Mouse (Mus musculus): Measurements from ENCODE around the gene Sec22c. TPM values are rescaled to one million over a fixed set of nuclear protein-coding genes. Genes with fewer than 3 reads are reported as not detected.
A peak's percentile ranks its signal among the peaks of the same experiment; 100 is the strongest.

Gene Sec22c
- total RNA-seq, 2 experiments from 2014 or later: 32.5 to 33.0 TPM

GRCm38 (mm10) chr9:121666957-121667630 is 38.2 kb downstream of the Sec22c start:
- peak; percentile 61 for DNase-seq (ENCODE audit: extremely low spot score in 1 of 2, low spot score in 2 of 2)
- intact Hi-C loops (cut with DNase I): loop anchor here (5.0 kb wide), 1 partner anchor 190 kb away; no protein-coding TSS in a partner anchor

GRCm38 (mm10) chr9:121664104-121664503 is 41.2 kb downstream of the Sec22c start:
- peak in 1 of 2 experiments; percentile 68 for DNase-seq (ENCODE audit: extremely low spot score in 1 of 2, low spot score in 2 of 2)
- intact Hi-C loops (cut with DNase I): no loop called here

- intact Hi-C loops (cut with DNase I): loop anchor here (2.0 kb wide), 1 partner anchor 21 kb away; the partner anchor contains the start of genes Lyzl4 and Vipr1
- DNase-seq (ENCODE audit: extremely low spot score in 1 of 2, low spot score in 2 of 2): peak in 1 of 2 experiments; percentile 42
These were observed 41.8 kb downstream of the Sec22c start for GRCm38 (mm10) chr9:121663467-121663866.

GRCm38 (mm10) chr9:121659791-121660190 is 45.5 kb downstream of the Sec22c start:
- intact Hi-C loops (cut with DNase I): no loop called here
- DNase-seq (ENCODE audit: extremely low spot score in 1 of 2, low spot score in 2 of 2): no peak

GRCm38 (mm10) chr9:121658248-121658647 is 47.0 kb downstream of the Sec22c start:
- DNase-seq (ENCODE audit: extremely low spot score in 1 of 2, low spot score in 2 of 2): no peak
- intact Hi-C loops (cut with DNase I): no loop called here

- DNase-seq (ENCODE audit: extremely low spot score in 1 of 2, low spot score in 2 of 2): no peak
- intact Hi-C loops (cut with DNase I): no loop called here
These were observed 48.1 kb downstream of the Sec22c start for GRCm38 (mm10) chr9:121657143-121657542.

GRCm38 (mm10) chr9:121656322-121656721 is 49.0 kb downstream of the Sec22c start:
- intact Hi-C loops (cut with DNase I): no loop called here

GRCm38 (mm10) chr9:121653668-121654067 is 51.6 kb downstream of the Sec22c start:
- DNase-seq (ENCODE audit: extremely low spot score in 1 of 2, low spot score in 2 of 2): no peak

More at GRCm38 (mm10) chr9:121656322-121656721, 49.0 kb downstream of the Sec22c start:
- no peak for DNase-seq (ENCODE audit: extremely low spot score in 1 of 2, low spot score in 2 of 2)

GRCm38 (mm10) chr9:121647026-121647425 is 58.3 kb downstream of the Sec22c start:
- DNase-seq (ENCODE audit: extremely low spot score in 1 of 2, low spot score in 2 of 2): no peak
- intact Hi-C loops (cut with DNase I): no loop called here

More at GRCm38 (mm10) chr9:121653668-121654067, 51.6 kb downstream of the Sec22c start:
- intact Hi-C loops (cut with DNase I): no loop called here

GRCm38 (mm10) chr9:121644855-121645254 is 60.4 kb downstream of the Sec22c start:
- intact Hi-C loops (cut with DNase I): loop anchor here (5.0 kb wide), 1 partner anchor 32 kb away; no protein-coding TSS in a partner anchor
- no peak for DNase-seq (ENCODE audit: extremely low spot score in 1 of 2, low spot score in 2 of 2)

- peak; percentile 75 to 88 for DNase-seq (ENCODE audit: extremely low spot score in 1 of 2, low spot score in 2 of 2)
- intact Hi-C loops (cut with DNase I): loop anchor here (2.0 to 5.0 kb wide), 2 partner anchors 20 to 35 kb away; no protein-coding TSS in a partner anchor
These were observed 62.7 kb downstream of the Sec22c start, which contains the start of gene Vipr1 for GRCm38 (mm10) chr9:121642401-121643181. TSS of gene Vipr1 (plus strand) at chr9:121642716.

GRCm38 (mm10) chr9:121642001-121642400 is 63.3 kb downstream of the Sec22c start, which contains the start of gene Lyzl4:
TSS of gene Lyzl4 (minus strand) at chr9:121642096.
- intact Hi-C loops (cut with DNase I): loop anchor here (2.0 to 5.0 kb wide), 2 partner anchors 21 to 35 kb away; no protein-coding TSS in a partner anchor

GRCm38 (mm10) chr9:121641235-121641915 is 63.9 kb downstream of the Sec22c start:
- peak in 1 of 2 experiments; percentile 66 for DNase-seq (ENCODE audit: extremely low spot score in 1 of 2, low spot score in 2 of 2)
- intact Hi-C loops (cut with DNase I): loop anchor here (5.0 kb wide), 1 partner anchor 36 kb away; no protein-coding TSS in a partner anchor

More at GRCm38 (mm10) chr9:121642001-121642400, 63.3 kb downstream of the Sec22c start, which contains the start of gene Lyzl4:
- peak; percentile 67 to 90 for DNase-seq (ENCODE audit: extremely low spot score in 1 of 2, low spot score in 2 of 2)

- intact Hi-C loops (cut with DNase I): loop anchor here (5.0 kb wide), 1 partner anchor 38 kb away; no protein-coding TSS in a partner anchor
These were observed 65.5 kb downstream of the Sec22c start for GRCm38 (mm10) chr9:121639790-121640189.

GRCm38 (mm10) chr9:121635835-121636576 is 69.3 kb downstream of the Sec22c start:
- no peak for DNase-seq (ENCODE audit: extremely low spot score in 1 of 2, low spot score in 2 of 2)

More at GRCm38 (mm10) chr9:121639790-121640189, 65.5 kb downstream of the Sec22c start:
- peak; percentile 54 to 70 for DNase-seq (ENCODE audit: extremely low spot score in 1 of 2, low spot score in 2 of 2)

GRCm38 (mm10) chr9:121633306-121633705 is 72.0 kb downstream of the Sec22c start:
- no peak for DNase-seq (ENCODE audit: extremely low spot score in 1 of 2, low spot score in 2 of 2)
- intact Hi-C loops (cut with DNase I): no loop called here

More at GRCm38 (mm10) chr9:121635835-121636576, 69.3 kb downstream of the Sec22c start:
- intact Hi-C loops (cut with DNase I): no loop called here

GRCm38 (mm10) chr9:121632891-121633290 is 72.4 kb downstream of the Sec22c start:
- intact Hi-C loops (cut with DNase I): no loop called here
- no peak for DNase-seq (ENCODE audit: extremely low spot score in 1 of 2, low spot score in 2 of 2)

GRCm38 (mm10) chr9:121631946-121632345 is 73.3 kb downstream of the Sec22c start:
- intact Hi-C loops (cut with DNase I): no loop called here
- DNase-seq (ENCODE audit: extremely low spot score in 1 of 2, low spot score in 2 of 2): no peak
